Mouse (Mus musculus): ENCODE results near the gene Ifna4. TPM values are rescaled to one million over a fixed set of nuclear protein-coding genes. Genes with fewer than 3 reads are reported as not detected.

Ifna4 gene
- not detected in 2 replicates for polyA plus RNA-seq (2012; rRNA removed)

GRCm38 (mm10) chr4:88841438-88841911 lies at the start of gene Ifna4:
Gene Ifna4 (plus strand): TSS chr4:88841861.

GRCm38 (mm10) chr4:88793936-88794675 lies 47.6 kb upstream of the Ifna4 start, which contains the start of gene Gm13275:
Gene Gm13275 (plus strand): TSS chr4:88794487.

GRCm38 (mm10) chr4:88797097-88797496 lies 44.6 kb upstream of the Ifna4 start, which contains the start of gene Gm13279:
Gene Gm13279 (plus strand): TSS chr4:88797397.

GRCm38 (mm10) chr4:88799365-88799764 lies 42.3 kb upstream of the Ifna4 start, which contains the start of gene Gm13285:
Gene Gm13285 (plus strand): TSS chr4:88799665.

GRCm38 (mm10) chr4:88802954-88803353 lies 38.7 kb upstream of the Ifna4 start, which contains the start of gene Gm13287:
Gene Gm13287 (plus strand): TSS chr4:88803254.

GRCm38 (mm10) chr4:88805231-88805630 lies 36.4 kb upstream of the Ifna4 start, which contains the start of gene Gm13288:
Gene Gm13288 (plus strand): TSS chr4:88805531.

GRCm38 (mm10) chr4:88815928-88816327 lies 25.7 kb upstream of the Ifna4 start, which contains the start of gene Ifna7:
Gene Ifna7 (plus strand): TSS chr4:88816228.

GRCm38 (mm10) chr4:88819659-88820058 lies 22.0 kb upstream of the Ifna4 start, which contains the start of gene Ifna11:
Gene Ifna11 (plus strand): TSS chr4:88819959.

GRCm38 (mm10) chr4:88827116-88827515 lies 14.5 kb upstream of the Ifna4 start, which contains the start of gene Ifna6:
Gene Ifna6 (plus strand): TSS chr4:88827416.

GRCm38 (mm10) chr4:88835225-88835624 lies 6.4 kb upstream of the Ifna4 start, which contains the start of gene Ifna5:
Gene Ifna5 (plus strand): TSS chr4:88835525.

GRCm38 (mm10) chr4:88849698-88850097 lies 8.0 kb downstream of the Ifna4 start, which contains the start of gene Ifna1:
Gene Ifna1 (plus strand): TSS chr4:88850087.

GRCm38 (mm10) chr4:88880101-88880500 lies 38.4 kb downstream of the Ifna4 start, which contains the start of gene Ifne:
Gene Ifne (minus strand): TSS chr4:88880201.

Other genes starting within 250 kb of the Ifna4 start
- gene Ifna9, start 249.5 kb upstream of the Ifna4 start, polyA plus RNA-seq (2012; rRNA removed), result not detected in 2 replicates
- not detected in 2 replicates for gene Ifna12, start 238.5 kb upstream of the Ifna4 start, polyA plus RNA-seq (2012; rRNA removed)
- 1.1 and 1.9 TPM in 2 replicates for gene C87499, start 207.4 kb upstream of the Ifna4 start, polyA plus RNA-seq (2012; rRNA removed)
- not detected in 2 replicates for gene Ifna13, start 197.4 kb upstream of the Ifna4 start, polyA plus RNA-seq (2012; rRNA removed)
- not detected in 2 replicates for gene Ifna16, start 164.9 kb upstream of the Ifna4 start, polyA plus RNA-seq (2012; rRNA removed)
- not detected in 2 replicates for gene Ifna2, start 157.9 kb upstream of the Ifna4 start, polyA plus RNA-seq (2012; rRNA removed)
- gene Ifnab, start 150.5 kb upstream of the Ifna4 start, polyA plus RNA-seq (2012; rRNA removed), result not detected in 2 replicates
- 0.54 and 0.57 TPM in 2 replicates for gene Gm26566, start 120.1 kb upstream of the Ifna4 start, polyA plus RNA-seq (2012; rRNA removed)
- gene Klhl9, start 119.4 kb upstream of the Ifna4 start, polyA plus RNA-seq (2012; rRNA removed), result 26.4 and 40.2 TPM in 2 replicates
- not detected in 2 replicates for gene Gm13271, start 87.0 kb upstream of the Ifna4 start, polyA plus RNA-seq (2012; rRNA removed)
- not detected in 2 replicates for gene Gm13283, start 81.7 kb upstream of the Ifna4 start, polyA plus RNA-seq (2012; rRNA removed)
- gene Gm13290, start 68.0 kb upstream of the Ifna4 start, polyA plus RNA-seq (2012; rRNA removed), result not detected in 2 replicates
- gene Gm13289, start 64.9 kb upstream of the Ifna4 start, polyA plus RNA-seq (2012; rRNA removed), result not detected in 2 replicates
- gene Gm13272, start 62.0 kb upstream of the Ifna4 start, polyA plus RNA-seq (2012; rRNA removed), result not detected in 2 replicates
- gene Ifnz, start 59.7 kb upstream of the Ifna4 start, polyA plus RNA-seq (2012; rRNA removed), result not detected in 2 replicates
- not detected in 2 replicates for gene Gm13276, start 56.2 kb upstream of the Ifna4 start, polyA plus RNA-seq (2012; rRNA removed)
- not detected in 2 replicates for gene Gm13277, start 53.2 kb upstream of the Ifna4 start, polyA plus RNA-seq (2012; rRNA removed)
- gene Gm13278, start 50.3 kb upstream of the Ifna4 start, polyA plus RNA-seq (2012; rRNA removed), result not detected in 2 replicates
- gene Gm13275, start 47.4 kb upstream of the Ifna4 start, polyA plus RNA-seq (2012; rRNA removed), result not detected in 2 replicates
- gene Gm13279, start 44.5 kb upstream of the Ifna4 start, polyA plus RNA-seq (2012; rRNA removed), result not detected in 2 replicates
- not detected in 2 replicates for gene Gm13285, start 42.2 kb upstream of the Ifna4 start, polyA plus RNA-seq (2012; rRNA removed)
- not detected in 2 replicates for gene Gm13287, start 38.6 kb upstream of the Ifna4 start, polyA plus RNA-seq (2012; rRNA removed)
- 0.06 TPM in 1 of 2 replicates, not detected in the other for gene Gm13288, start 36.3 kb upstream of the Ifna4 start, polyA plus RNA-seq (2012; rRNA removed)
- gene Ifna7, start 25.6 kb upstream of the Ifna4 start, polyA plus RNA-seq (2012; rRNA removed), result not detected in 2 replicates
- gene Ifna11, start 21.9 kb upstream of the Ifna4 start, polyA plus RNA-seq (2012; rRNA removed), result not detected in 2 replicates
- not detected in 2 replicates for gene Ifna6, start 14.4 kb upstream of the Ifna4 start, polyA plus RNA-seq (2012; rRNA removed)
- not detected in 2 replicates for gene Ifna5, start 6.3 kb upstream of the Ifna4 start, polyA plus RNA-seq (2012; rRNA removed)
- gene Ifna1, start 8.2 kb downstream of the Ifna4 start, polyA plus RNA-seq (2012; rRNA removed), result not detected in 2 replicates
- 0.33 and 1.0 TPM in 2 replicates for gene Ifne, start 38.3 kb downstream of the Ifna4 start, polyA plus RNA-seq (2012; rRNA removed)

All from ovary, adult 2 months (tissue).